Mouse (Mus musculus): ENCODE measurements around the gene Agap2.

DNA sequence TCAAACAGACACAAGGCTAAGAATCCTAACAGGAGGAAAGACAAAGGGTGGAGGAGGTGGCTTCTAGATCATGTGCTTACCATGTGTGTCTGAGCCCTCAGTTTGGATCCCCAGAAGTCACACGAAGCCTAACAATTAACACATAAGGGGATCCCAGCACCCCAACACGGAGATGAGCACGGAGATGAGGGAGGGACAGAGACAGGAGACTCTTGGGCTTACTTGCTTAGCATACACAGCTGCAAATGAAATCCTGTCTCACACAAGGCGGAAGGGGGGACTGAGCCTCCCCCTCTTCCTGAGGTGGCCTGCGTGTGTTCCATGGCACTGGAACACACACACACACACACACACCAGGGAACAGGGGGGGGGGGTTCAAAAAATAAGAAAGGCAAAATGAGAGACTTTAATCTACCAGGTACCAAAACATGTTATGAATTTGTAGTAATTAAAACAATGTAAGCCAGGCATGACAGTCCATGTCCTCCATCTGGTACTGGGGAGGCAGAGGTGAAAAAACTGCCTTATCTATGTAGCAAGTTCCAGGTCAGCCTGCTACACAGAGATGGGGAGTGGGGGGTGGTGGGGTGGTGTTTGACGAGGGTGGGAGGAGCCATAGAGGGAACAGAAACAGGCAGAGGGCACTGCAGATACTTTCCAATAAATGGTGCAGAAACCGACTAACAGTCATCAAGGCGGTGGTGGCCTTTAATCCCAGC is 60.2 kb downstream of the Agap2 start:
- TF ChIP-seq CTCF (IDR thresholded peaks at IDR 0.05; ENCODE audit: borderline replicate concordance, extremely low read depth, insufficient read depth, insufficient read length) (no peak), POLR2A (IDR thresholded peaks at IDR 0.05; ENCODE audit: borderline replicate concordance, extremely low read depth, insufficient read depth, insufficient read length, poor library complexity, severe bottlenecking) (no peak)

Data from brain, embryonic 14.5 days (tissue).